In the genomic region with DNA sequence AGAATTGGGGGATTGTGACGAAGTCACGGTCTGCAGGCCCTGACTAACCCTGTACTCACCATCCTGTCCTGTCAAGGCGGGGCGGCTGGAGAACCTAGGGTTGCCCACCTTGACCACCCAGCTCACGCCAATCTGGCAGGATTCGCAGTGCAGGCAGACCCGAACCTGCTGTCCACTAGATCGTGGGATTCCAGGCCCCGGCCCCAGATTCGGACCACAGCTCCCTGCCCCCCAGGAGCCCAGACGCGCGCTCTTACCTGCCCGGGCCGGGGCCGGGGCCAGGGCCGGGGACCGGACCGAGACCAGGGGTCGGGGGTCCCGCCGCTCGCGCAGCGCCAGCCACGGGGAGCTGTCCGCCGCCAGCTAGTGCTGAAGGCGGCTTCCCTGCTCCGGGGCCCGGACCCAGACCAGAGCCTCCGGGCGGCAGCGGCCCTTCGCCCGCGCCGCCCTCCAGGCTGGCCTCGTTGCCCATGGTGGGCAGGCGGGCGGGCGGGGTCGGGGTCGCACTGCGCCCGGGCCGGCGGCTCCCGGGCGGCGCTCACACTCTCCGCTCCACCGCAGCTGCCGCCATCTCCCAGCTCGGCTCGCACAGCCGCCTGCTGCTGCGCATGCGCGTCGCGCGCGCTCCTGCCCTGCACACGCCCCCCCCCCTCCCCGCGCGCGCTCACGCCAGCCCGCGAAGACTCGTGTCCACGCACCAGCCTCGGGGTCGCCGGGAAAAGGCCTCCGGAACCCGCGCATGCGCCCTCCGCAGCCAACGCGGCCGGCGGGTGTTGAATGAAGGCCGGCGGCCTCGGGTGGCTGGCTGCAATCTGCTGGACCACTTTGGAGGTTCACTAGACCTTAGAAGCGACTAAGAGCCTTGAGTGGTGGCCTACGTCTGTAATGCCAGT, we compare ENCODE assay signal across 8 mouse cellular contexts. TPM values are rescaled to one million over a fixed set of nuclear protein-coding genes. Genes with fewer than 3 reads are reported as not detected.
DNase-seq lines count a peak whose midpoint lies in the region; ATAC-seq lines count a peak whose summit lies in the region.

A gene (minus strand): TSS at position 598 of the 893 bp plus-strand sequence.

- H3K27ac ChIP-seq in hindbrain, embryonic 16.5 days (ENCODE audit: low read depth, low read length), result peak within 1 kb of the TSS; percentile 81

- H3K4me1 ChIP-seq in hindbrain, embryonic 16.5 days (ENCODE audit: control insufficient read depth, insufficient read depth, low read depth, low read length), result peaks cover 17% of the 10 kb centered on the region

- no peaks in the 10 kb centered on the region for H3K9me3 ChIP-seq in hindbrain, embryonic 16.5 days (ENCODE audit: control insufficient read depth, low read length)

- peak within 1 kb of the TSS; percentile 83 for H3K4me3 ChIP-seq in hindbrain, embryonic 16.5 days (ENCODE audit: low read length)

- H3K9ac ChIP-seq in hindbrain, embryonic 16.5 days (ENCODE audit: low read depth, low read length), result peak within 1 kb of the TSS; percentile 96

- no peaks in the 10 kb centered on the region for H3K27me3 ChIP-seq in hindbrain, embryonic 16.5 days (replicated peaks; ENCODE audit: control insufficient read depth, insufficient read depth, low read length)

- H3K4me2 ChIP-seq in hindbrain, embryonic 16.5 days (ENCODE audit: low read length), result peak within 1 kb of the TSS; percentile 69

- peak; percentile 42 for ATAC-seq in frontal cortex, adult (ENCODE audit: low TSS enrichment)
- peak; percentile 86 for ATAC-seq in hindbrain, embryonic 16.5 days
- ATAC-seq in megakaryocyte progenitor cell, adult 5-6 weeks (replicated peaks; ENCODE audit: poor library complexity), result peak; percentile 85
- no peak for ATAC-seq in monocyte, adult 5-6 weeks (replicated peaks; ENCODE audit: insufficient number of reproducible peaks, low FRiP score, low TSS enrichment, poor library complexity, severe bottlenecking)

- DNase-seq in adrenal gland, adult 8-10 months, result peak; percentile 33
- peak; percentile 93 for DNase-seq in cerebellum, adult 9-10 months
- peak; percentile 73 to 91 for DNase-seq in left cerebral cortex, postnatal 10 days (ENCODE audit: extremely low spot score in 1 of 2, low spot score in 2 of 2)
- peak; percentile 76 to 79 for DNase-seq in right cerebral cortex, adult 2 months (ENCODE audit: low spot score in 2 of 2)

- H3K36me3 ChIP-seq in hindbrain, embryonic 16.5 days (ENCODE audit: control insufficient read depth, insufficient read depth, low read length), result no peaks in the 10 kb centered on the region

- under 1% methylated on average over 89 of the region's 91 CpGs for WGBS in hindbrain, embryonic 16.5 days

- intact Hi-C loops in left cerebral cortex, postnatal 10 days (cut with DNase I), result loop anchor here (5.0 kb wide), 2 partner anchors 53 to 93 kb away; no protein-coding TSS in a partner anchor

RNA-seq across cellular contexts. Expression of the gene that starts here (rescaled TPM):
- 1 to 10 TPM; 3.7 to 6.8 (median 6.4) TPM for total RNA-seq in adrenal gland, adult 8-10 months (2022)
- polyA plus RNA-seq in hindbrain, embryonic 16.5 days (2015; fragmentation: Nextera tagmentation; extraction: Ambion mirVana), result 8.7 and 9.5 TPM in 2 replicates
- total RNA-seq in left cerebral cortex, postnatal 10 days (2021), result 100 to 1,000 TPM; 139 to 142 TPM
- 4.7 and 5.5 TPM in 2 replicates for total RNA-seq in megakaryocyte progenitor cell, adult 5-6 weeks (2015)
- total RNA-seq in megakaryocyte progenitor cell, adult 5-6 weeks (2017), result 3.2 and 4.0 TPM in 2 replicates
- under 0.01 to 1.2 TPM in 2 of 3 replicates, not detected in the other for total RNA-seq in monocyte, adult 5-6 weeks (2017)

Comparison
In these comparisons a context has a peak if more than half of its experiments do, and no peak if none do; other contexts are left out.
1. RNA of the gene that starts here (total RNA-seq): 139 to 142 TPM in left cerebral cortex, postnatal 10 days; 3.7 to 6.8 TPM in adrenal gland, adult 8-10 months, 3.2 to 5.5 TPM in megakaryocyte progenitor cell, adult 5-6 weeks and under 0.01 to 1.2 TPM in monocyte, adult 5-6 weeks; every median in the first group is over 10 times any median in the second.
2. DNase-seq: peak in every context shown above with its lines; median percentile 93 in cerebellum, adult 9-10 months; 82 in left cerebral cortex, postnatal 10 days; 78 in right cerebral cortex, adult 2 months; 33 in adrenal gland, adult 8-10 months.